Comparison of ENCODE assay signal across 19 mouse cellular contexts in genomic region chr5:104480367-104480766, GRCm38 (mm10). TPM values are rescaled to one million over a fixed set of nuclear protein-coding genes. Genes with fewer than 3 reads are reported as not detected.
DNase-seq lines count a peak whose midpoint lies in the region; ATAC-seq and TF ChIP-seq lines count a peak whose summit lies in the region.
"Had no signal": no experiment of that assay in that cellular context is flagged by ENCODE, and none has a peak within 500 bp of the region (broad histone marks: within the 10 kb centered on the region; RNA-seq: fewer than 3 reads in every experiment).

No protein-coding gene starts in this region.

- TF ChIP-seq POLR2A in kidney, adult 2 months (IDR thresholded peaks at IDR 0.05; ENCODE audit: low read depth, low read length) = no peak

- WGBS in kidney, embryonic 14.5 days = 79% methylated on average over 7 of the region's 7 CpGs
- WGBS in kidney, adult 2 months = 51% methylated on average over 7 of the region's 7 CpGs
- WGBS in kidney, embryonic 15.5 days = 81% methylated on average over 7 of the region's 7 CpGs

- H3K9me3 ChIP-seq in kidney, embryonic 14.5 days (ENCODE audit: control insufficient read depth, low read length) = no peaks in the 10 kb centered on the region
- no peaks in the 10 kb centered on the region for H3K9me3 ChIP-seq in kidney, embryonic 15.5 days (replicated peaks)
- H3K9me3 ChIP-seq: embryonic facial prominence, embryonic 12.5 days; forebrain, embryonic 13.5 days; heart, embryonic 13.5 days had no signal

- ATAC-seq in kidney, embryonic 14.5 days (ENCODE audit: low FRiP score, low TSS enrichment) = no peak
- peak; percentile 58; the same call in 1 of the 2 replicates for ATAC-seq in kidney, embryonic 15.5 days (replicated peaks; ENCODE audit: low FRiP score)
- ATAC-seq: forebrain, embryonic 13.5 days; forebrain, postnatal 0 days had no signal

- no peaks in the 10 kb centered on the region for H3K27me3 ChIP-seq in kidney, embryonic 14.5 days (ENCODE audit: control insufficient read depth, insufficient read depth, low read length)
- H3K27me3 ChIP-seq in kidney, adult 2 months (replicated peaks; ENCODE audit: control insufficient read depth, insufficient read depth, low read length) = no peaks in the 10 kb centered on the region
- H3K27me3 ChIP-seq in kidney, embryonic 15.5 days = no peaks in the 10 kb centered on the region
- H3K27me3 ChIP-seq: embryonic facial prominence, embryonic 12.5 days; forebrain, embryonic 13.5 days; heart, embryonic 13.5 days had no signal

- H3K36me3 ChIP-seq in kidney, embryonic 14.5 days (ENCODE audit: control insufficient read depth, insufficient read depth, low read length) = peaks cover 70% of the 10 kb centered on the region
- H3K36me3 ChIP-seq in kidney, adult 2 months (ENCODE audit: control insufficient read depth, insufficient read depth, low read length) = peaks cover 8% of the 10 kb centered on the region
- H3K36me3 ChIP-seq in kidney, embryonic 15.5 days = peaks cover 76% of the 10 kb centered on the region

- no peaks in the 10 kb centered on the region for H3K4me1 ChIP-seq in kidney, embryonic 14.5 days (ENCODE audit: control insufficient read depth, insufficient read depth, low read length)
- H3K4me1 ChIP-seq in kidney, adult 2 months (ENCODE audit: control insufficient read depth, insufficient read depth, low read length) = peaks cover 14% of the 10 kb centered on the region
- H3K4me1 ChIP-seq in kidney, embryonic 15.5 days = no peaks in the 10 kb centered on the region
- H3K4me1 ChIP-seq: embryonic facial prominence, embryonic 12.5 days; heart, embryonic 13.5 days had no signal

- no peak overlapping the region for H3K4me2 ChIP-seq in kidney, embryonic 14.5 days (replicated peaks; ENCODE audit: low read depth, low read length)
- no peak overlapping the region for H3K4me2 ChIP-seq in kidney, embryonic 15.5 days
- H3K4me2 ChIP-seq: embryonic facial prominence, embryonic 12.5 days; forebrain, embryonic 13.5 days; heart, embryonic 13.5 days had no signal

- TF ChIP-seq CTCF in kidney, adult 2 months (conservative IDR thresholded peaks at IDR 0.05; ENCODE audit: insufficient read depth, insufficient read length, low read depth, low read length) = no peak

- DNase-seq in kidney, adult 18-20 months = peak; percentile 42
- DNase-seq in kidney, adult 2 months = peak; percentile 77
- DNase-seq in kidney, postnatal 14 days = peak; percentile 27
- no peak for DNase-seq in adipocyte (ENCODE audit: low spot score)
- no peak for DNase-seq in thymus, adult 18-20 months
- DNase-seq in thymus, postnatal 4 days = no peak
- DNase-seq: adrenal gland, postnatal 14 days; cerebellum, adult 11-12 months; cerebellum, adult 9-10 months; cerebellum, postnatal 25 days; forebrain, postnatal 0 days; gastrocnemius, adult 2 months; gastrocnemius, postnatal 25 days; heart, postnatal 36 days had no signal

- no peak overlapping the region for H3K4me3 ChIP-seq in kidney, embryonic 14.5 days (ENCODE audit: low read length)
- H3K4me3 ChIP-seq in kidney, adult 2 months (ENCODE audit: insufficient read depth, low read depth, low read length) = no peak overlapping the region
- H3K4me3 ChIP-seq in kidney, embryonic 15.5 days (replicated peaks) = no peak overlapping the region
- H3K4me3 ChIP-seq: embryonic facial prominence, embryonic 12.5 days; forebrain, embryonic 13.5 days; gastrocnemius, adult 2 months; heart, embryonic 13.5 days had no signal

- H3K27ac ChIP-seq in kidney, embryonic 14.5 days (ENCODE audit: low read depth, low read length) = no peak overlapping the region
- H3K27ac ChIP-seq in kidney, adult 2 months (ENCODE audit: insufficient read depth, low read depth, low read length) = peak overlapping the region; percentile 65; the same call in 1 of the 2 replicates
- H3K27ac ChIP-seq in kidney, embryonic 15.5 days = no peak overlapping the region
- H3K27ac ChIP-seq: embryonic facial prominence, embryonic 12.5 days; forebrain, embryonic 13.5 days; gastrocnemius, adult 2 months; heart, embryonic 13.5 days had no signal

- no peak overlapping the region for H3K9ac ChIP-seq in kidney, embryonic 14.5 days (ENCODE audit: low read depth, low read length)
- no peak overlapping the region for H3K9ac ChIP-seq in kidney, embryonic 15.5 days
- H3K9ac ChIP-seq: embryonic facial prominence, embryonic 12.5 days; forebrain, embryonic 13.5 days; forebrain, postnatal 0 days; heart, embryonic 13.5 days had no signal

RNA-seq across cellular contexts. Expression of gene Pkd2, which starts 21.1 kb away (rescaled TPM):
- polyA plus RNA-seq in kidney, embryonic 14.5 days (2014; fragmentation: Nextera tagmentation; extraction: Ambion mirVana) = 15.3 and 29.3 TPM in 2 replicates
- polyA plus RNA-seq in kidney, adult 2 months (2012; rRNA removed) = 56.8 and 59.3 TPM in 2 replicates
- polyA plus RNA-seq in kidney, embryonic 15.5 days (2015; fragmentation: Nextera tagmentation; extraction: Ambion mirVana) = 16.5 and 18.5 TPM in 2 replicates

RNA-seq across cellular contexts. Expression of gene BC005561, which starts 27.8 kb away (rescaled TPM):
- polyA plus RNA-seq in kidney, embryonic 14.5 days (2014; fragmentation: Nextera tagmentation; extraction: Ambion mirVana) = 15.9 and 16.3 TPM in 2 replicates
- polyA plus RNA-seq in kidney, adult 2 months (2012; rRNA removed) = 1.1 and 1.4 TPM in 2 replicates
- 12.3 and 12.7 TPM in 2 replicates for polyA plus RNA-seq in kidney, embryonic 15.5 days (2015; fragmentation: Nextera tagmentation; extraction: Ambion mirVana)

RNA-seq across cellular contexts. Expression of gene Spp1, which starts 45.4 kb away (rescaled TPM):
- polyA plus RNA-seq in kidney, embryonic 14.5 days (2014; fragmentation: Nextera tagmentation; extraction: Ambion mirVana) = 6.5 and 6.7 TPM in 2 replicates
- polyA plus RNA-seq in kidney, adult 2 months (2012; rRNA removed) = 1,966 and 1,980 TPM in 2 replicates
- 64.9 and 527 TPM in 2 replicates for polyA plus RNA-seq in kidney, embryonic 15.5 days (2015; fragmentation: Nextera tagmentation; extraction: Ambion mirVana)

Comparison
In these comparisons a context has a peak if more than half of its experiments do, and no peak if none do; other contexts are left out.
1. DNase-seq: peak in kidney, adult 18-20 months (single experiment), kidney, adult 2 months (single experiment) and kidney, postnatal 14 days (single experiment); none in adipocyte (single experiment), thymus, adult 18-20 months (0 of 2) and thymus, postnatal 4 days (single experiment).